Mouse (Mus musculus) forebrain, embryonic 10.5 days (tissue): ENCODE results near the gene Batf. TPM values are rescaled to one million over a fixed set of nuclear protein-coding genes. Genes with fewer than 3 reads are reported as not detected.
"Not testable (repeated sequence)": the region's sequence is repeated elsewhere in the genome, so short reads cannot be mapped to it uniquely, and the experiment has no call there.

Source experiments
- DNase-seq: peaks from one replicate; pipeline ENCODE4 v3.0.0-alpha.2; 2017; ENCODE audit warnings: low spot score; ENCODE audit errors: extremely low spot score
- H3K27ac ChIP-seq: fragments of 300-500 bp; sonication (generic); 2 replicates; pipeline ENCODE4 v1.5.1; 2016; ENCODE audit warnings: mild to moderate bottlenecking
- H3K27me3 ChIP-seq: fragments of 300-500 bp; sonication (generic); 2 replicates; pipeline ENCODE4 v1.6.1; 2016; ENCODE audit warnings: mild to moderate bottlenecking; ENCODE audit not compliant: poor library complexity, severe bottlenecking
- H3K36me3 ChIP-seq: fragments of 300-500 bp; sonication (generic); replicated peaks from 2 replicates; pipeline ENCODE4 v1.6.1; 2016; ENCODE audit warnings: mild to moderate bottlenecking, moderate library complexity
- H3K4me1 ChIP-seq: fragments of 300-500 bp; sonication (generic); 2 replicates; pipeline ENCODE4 v1.6.1; 2016
- H3K4me3 ChIP-seq: fragments of 300-500 bp; sonication (generic); 2 replicates; pipeline ENCODE4 v1.5.1; 2016; ENCODE audit warnings: mild to moderate bottlenecking, moderate library complexity
- H3K9me3 ChIP-seq: fragments of 300-500 bp; sonication (generic); 2 replicates; pipeline ENCODE4 v1.6.1; 2016; ENCODE audit warnings: mild to moderate bottlenecking, moderate library complexity
- WGBS: fragments of 180-500 bp; shearing (Covaris S2); methylation state at CpG from one replicate; pipeline ENCODE4 v1.1.7; 2016; 5-methylcytosine and 5-hydroxymethylcytosine counted together
- polyA plus RNA-seq: library from polyadenylated mRNA; unstranded; fragments of >200 nt; fragmentation: Nextera tagmentation; extraction: Ambion mirVana; gene quantifications from 2 replicates; pipeline ENCODE4 v1.2.1, GENCODE M21; 2016

Gene Batf
- polyA plus RNA-seq, 1 experiment from 2014 or later: 1.5 TPM

DNA sequence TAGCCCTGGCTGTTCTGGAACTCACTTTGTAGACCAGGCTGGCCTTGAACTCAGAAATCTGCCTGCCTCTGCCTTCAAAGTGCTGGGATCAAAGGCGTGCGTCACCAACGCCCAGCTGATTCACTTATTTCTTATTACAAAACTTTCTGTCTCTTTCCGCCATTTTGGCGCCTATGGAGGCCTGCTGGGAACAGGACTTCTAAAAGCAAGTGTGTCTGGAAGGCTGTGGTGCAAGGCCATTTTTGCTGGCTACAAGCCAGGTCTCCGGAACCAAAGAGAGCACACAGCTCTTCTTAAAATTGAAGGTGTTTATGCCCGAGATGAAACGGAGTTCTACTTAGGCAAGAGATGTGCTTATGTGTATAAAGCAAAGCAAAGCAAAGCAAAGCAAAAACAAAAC is 24.2 kb upstream of the Batf start:
- H3K9me3 ChIP-seq, H3K36me3 ChIP-seq, H3K4me1 ChIP-seq, DNase-seq, H3K4me3 ChIP-seq, H3K27ac ChIP-seq, H3K27me3 ChIP-seq: not testable (repeated sequence)
- WGBS: 90% methylated on average over 8 of the region's 8 CpGs

DNA sequence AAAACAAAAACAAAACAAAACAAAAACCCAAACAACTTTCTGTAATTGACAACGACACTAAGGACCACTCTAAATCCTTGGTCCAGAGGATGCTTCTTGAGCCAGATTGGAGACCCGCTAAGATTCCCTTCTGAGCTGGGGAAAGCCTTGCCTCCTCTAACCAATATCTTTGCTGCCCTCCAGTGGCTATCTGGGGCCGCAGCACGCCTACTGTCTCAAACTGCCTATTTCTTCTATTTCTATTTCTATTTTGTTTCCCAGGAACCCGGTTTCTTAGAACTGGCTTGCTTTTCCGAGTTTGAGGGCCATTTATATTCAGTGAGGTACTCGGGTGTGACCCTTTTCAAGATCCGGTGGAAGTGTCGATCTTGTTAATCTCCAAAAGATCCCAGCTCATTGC is 23.6 kb upstream of the Batf start:
- 21% methylated on average over 9 of the region's 9 CpGs for WGBS
- H3K36me3 ChIP-seq: no peaks in the 10 kb centered on the region
- no peak overlapping the region for H3K4me3 ChIP-seq

DNA sequence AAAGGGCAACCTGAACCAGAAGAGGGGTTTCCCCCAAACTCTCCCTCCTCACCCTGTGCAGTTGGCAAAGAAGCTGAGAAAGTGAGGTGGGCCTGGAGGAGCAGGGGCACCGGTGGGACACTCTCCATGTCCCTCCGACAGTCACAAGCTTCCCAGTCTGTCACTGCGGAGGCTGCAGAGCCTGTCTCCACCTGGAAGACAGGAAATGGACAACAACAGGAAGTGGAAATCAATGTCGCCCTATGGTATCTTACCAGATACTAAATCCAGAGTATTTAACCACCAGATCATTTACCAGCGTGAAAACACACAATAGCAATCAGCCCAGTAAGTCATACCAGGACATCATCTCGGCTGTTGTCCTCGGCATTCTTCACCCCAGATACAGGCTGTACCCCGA is 20.4 kb upstream of the Batf start:
- H3K4me1 ChIP-seq: 0 out of 2 replicates have a peak, but pooled peaks cover 3% of the 10 kb centered on the region
- no peak for DNase-seq
- H3K36me3 ChIP-seq: no peaks in the 10 kb centered on the region
- H3K4me3 ChIP-seq: no peak overlapping the region
- H3K27me3 ChIP-seq: no peaks in the 10 kb centered on the region
- 0 out of 2 replicates have a peak, but pooled peaks cover 4% of the 10 kb centered on the region for H3K9me3 ChIP-seq
- 87% methylated on average over 8 of the region's 8 CpGs for WGBS
- no peak overlapping the region for H3K27ac ChIP-seq

More for the DNA sequence above, 23.6 kb upstream of the Batf start:
- Histone ChIP-seq H3K27ac (no peak overlapping the region), H3K9me3 (no peaks in the 10 kb centered on the region), H3K4me1 (peaks cover 4% of the 10 kb centered on the region; the same call in 1 of the 2 replicates), H3K27me3 (no peaks in the 10 kb centered on the region)
- DNase-seq: peak; percentile 65

DNA sequence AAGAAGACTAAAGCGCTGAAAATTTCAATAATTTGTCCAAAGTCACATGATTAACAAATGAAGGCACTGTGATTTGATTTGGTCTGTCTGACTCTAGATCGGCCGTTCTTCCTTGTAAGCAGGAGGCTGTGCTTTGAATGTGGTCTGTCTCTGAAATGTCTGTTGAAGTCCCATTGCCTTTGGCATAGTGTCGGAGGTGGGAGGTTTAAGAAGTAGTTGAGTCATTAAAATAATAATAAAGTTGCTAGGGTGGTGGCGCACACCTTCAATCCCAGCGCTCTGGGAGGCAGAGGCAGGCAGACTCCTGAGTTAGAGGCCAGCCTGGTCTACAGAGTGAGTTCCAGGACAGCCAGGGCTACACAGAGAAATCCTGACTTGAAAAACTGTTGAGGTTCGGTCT is 19.4 kb upstream of the Batf start:
- Histone ChIP-seq H3K27me3 (no peaks in the 10 kb centered on the region), H3K4me3 (no peak overlapping the region), H3K36me3 (no peaks in the 10 kb centered on the region), H3K27ac (no peak overlapping the region), H3K4me1 (0 out of 2 replicates have a peak, but pooled peaks cover 3% of the 10 kb centered on the region), H3K9me3 (0 out of 2 replicates have a peak, but pooled peaks cover 5% of the 10 kb centered on the region)
- no peak for DNase-seq
- WGBS: 92% methylated on average over 7 of the region's 7 CpGs

DNA sequence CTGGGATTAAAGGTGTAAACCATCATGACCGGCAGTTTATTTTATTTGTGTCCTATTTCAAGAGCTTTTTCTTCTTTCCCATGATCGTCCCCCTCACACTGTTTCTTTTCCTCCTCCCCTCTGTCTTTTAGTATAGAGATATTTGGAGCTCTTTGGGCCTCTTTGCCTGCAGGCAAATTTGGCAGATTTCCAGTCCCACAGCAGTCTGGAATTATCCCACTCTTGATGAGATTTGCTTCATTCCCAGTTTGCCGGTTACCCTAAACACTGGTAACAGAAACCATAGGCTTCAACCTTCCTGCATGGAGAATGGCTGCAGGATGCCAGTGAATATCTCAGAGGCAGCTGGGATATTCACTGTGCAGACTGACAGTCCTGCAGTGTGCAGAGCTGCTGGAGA is 17.8 kb upstream of the Batf start:
- 0 out of 2 replicates have a peak, but pooled peaks cover 5% of the 10 kb centered on the region for H3K9me3 ChIP-seq
- H3K36me3 ChIP-seq: no peaks in the 10 kb centered on the region
- 0 out of 2 replicates have a peak, but pooled peaks cover 3% of the 10 kb centered on the region for H3K4me1 ChIP-seq
- H3K27me3 ChIP-seq: no peaks in the 10 kb centered on the region
- no peak overlapping the region for H3K27ac ChIP-seq
- WGBS: 81% methylated on average over 3 of the region's 3 CpGs
- no peak overlapping the region for H3K4me3 ChIP-seq
- no peak for DNase-seq

DNA sequence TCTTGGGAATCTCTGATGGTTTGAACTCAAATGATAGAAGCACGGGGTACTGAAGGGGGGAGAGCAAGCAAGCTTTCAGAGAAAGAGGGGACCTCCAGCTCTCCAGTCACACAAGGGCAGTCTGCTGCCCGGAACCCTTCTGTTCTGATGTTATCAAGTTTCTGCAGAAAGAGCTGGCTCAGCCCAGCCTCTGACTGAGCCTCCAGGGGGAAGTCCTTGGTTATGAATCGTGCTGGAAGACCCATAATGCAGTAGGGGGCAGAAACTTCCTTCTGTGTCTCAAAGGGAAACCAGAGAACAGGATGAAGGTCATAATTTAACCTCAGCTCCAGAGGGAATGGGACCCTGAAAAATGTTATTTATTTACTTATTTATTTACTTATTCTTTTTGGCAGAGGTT is 16.4 kb upstream of the Batf start:
- no peak overlapping the region for H3K27ac ChIP-seq
- DNase-seq: no peak
- no peaks in the 10 kb centered on the region for H3K36me3 ChIP-seq
- WGBS: 87% methylated on average over 3 of the region's 3 CpGs
- H3K9me3 ChIP-seq: 0 out of 2 replicates have a peak, but pooled peaks cover 5% of the 10 kb centered on the region
- 0 out of 2 replicates have a peak, but pooled peaks cover 3% of the 10 kb centered on the region for H3K4me1 ChIP-seq
- no peaks in the 10 kb centered on the region for H3K27me3 ChIP-seq
- no peak overlapping the region for H3K4me3 ChIP-seq

DNA sequence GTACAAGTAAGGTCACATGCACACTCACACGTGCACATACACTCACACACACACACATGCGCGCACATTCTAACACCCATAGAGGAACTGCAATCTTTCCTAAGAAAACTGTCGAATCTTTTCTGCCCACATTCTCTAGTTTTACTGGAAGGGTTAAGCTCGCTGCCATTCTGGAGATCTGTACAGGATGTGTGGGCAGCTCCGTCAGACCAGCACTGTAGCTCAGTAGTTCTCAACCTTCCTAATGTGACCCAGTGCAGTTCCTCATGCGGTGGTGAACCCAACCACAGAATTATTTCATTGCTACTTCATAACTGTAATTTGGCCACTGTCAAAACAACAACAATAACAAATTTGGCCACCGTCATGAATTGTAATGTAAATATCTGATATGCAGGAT is 12.6 kb upstream of the Batf start:
- Histone ChIP-seq H3K36me3 (no peaks in the 10 kb centered on the region), H3K4me3 (no peak overlapping the region), H3K27ac (no peak overlapping the region), H3K27me3 (no peaks in the 10 kb centered on the region), H3K4me1 (0 out of 2 replicates have a peak, but pooled peaks cover under 1% of the 10 kb centered on the region), H3K9me3 (peaks cover 5% of the 10 kb centered on the region; the same call in 1 of the 2 replicates)
- no peak for DNase-seq
- WGBS: 94% methylated on average over 8 of the region's 8 CpGs

DNA sequence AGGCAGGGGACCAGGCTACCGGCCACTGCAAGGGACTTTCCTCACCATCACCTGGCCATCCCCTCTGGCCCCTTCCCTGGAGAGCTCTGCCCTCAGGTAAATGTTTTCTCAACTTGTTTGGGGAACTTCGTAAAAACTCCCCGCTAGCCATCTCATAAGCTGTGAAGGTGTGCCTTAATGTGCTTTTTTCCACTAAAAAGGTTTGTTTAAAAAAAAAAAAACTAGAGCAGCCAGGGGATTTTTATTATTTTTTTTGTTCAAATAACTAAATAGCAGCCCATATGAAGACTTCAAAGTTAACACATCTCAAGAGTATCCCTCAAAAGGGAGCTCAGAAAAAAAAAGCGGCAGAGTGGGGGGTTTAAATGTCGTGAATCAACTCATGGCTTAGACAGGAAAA is 7.4 kb upstream of the Batf start:
- no peaks in the 10 kb centered on the region for H3K4me1 ChIP-seq
- DNase-seq: no peak
- H3K4me3 ChIP-seq: no peak overlapping the region
- no peak overlapping the region for H3K27ac ChIP-seq
- H3K9me3 ChIP-seq: no peaks in the 10 kb centered on the region; the same call in 1 of the 2 replicates
- no peaks in the 10 kb centered on the region for H3K36me3 ChIP-seq
- WGBS: 84% methylated on average over 5 of the region's 5 CpGs
- no peaks in the 10 kb centered on the region for H3K27me3 ChIP-seq

DNA sequence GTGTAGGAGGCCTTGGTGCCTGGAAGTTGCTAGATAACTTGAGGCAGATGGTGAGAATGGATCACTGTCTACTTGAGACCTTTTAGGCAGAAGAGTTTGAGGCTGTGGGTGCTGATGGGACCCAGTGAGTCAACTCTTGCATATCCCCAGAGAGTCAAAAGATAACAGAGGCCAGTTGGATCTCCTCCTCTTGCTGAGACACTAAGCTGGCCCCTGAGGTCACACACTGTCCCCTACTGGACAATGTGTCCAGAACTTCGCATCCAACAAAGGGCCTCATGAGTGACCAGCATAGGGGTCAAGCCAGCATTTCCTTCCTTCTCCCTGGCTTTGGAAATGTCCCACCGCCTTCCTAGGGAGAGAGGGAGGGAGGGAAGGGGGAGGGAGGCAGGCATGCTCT is 6.7 kb upstream of the Batf start:
- DNase-seq: no peak
- Histone ChIP-seq H3K4me1 (no peaks in the 10 kb centered on the region), H3K36me3 (no peaks in the 10 kb centered on the region), H3K27me3 (no peaks in the 10 kb centered on the region), H3K9me3 (no peaks in the 10 kb centered on the region; the same call in 1 of the 2 replicates), H3K4me3 (no peak overlapping the region), H3K27ac (no peak overlapping the region)
- WGBS: 40% methylated on average over 2 of the region's 2 CpGs

DNA sequence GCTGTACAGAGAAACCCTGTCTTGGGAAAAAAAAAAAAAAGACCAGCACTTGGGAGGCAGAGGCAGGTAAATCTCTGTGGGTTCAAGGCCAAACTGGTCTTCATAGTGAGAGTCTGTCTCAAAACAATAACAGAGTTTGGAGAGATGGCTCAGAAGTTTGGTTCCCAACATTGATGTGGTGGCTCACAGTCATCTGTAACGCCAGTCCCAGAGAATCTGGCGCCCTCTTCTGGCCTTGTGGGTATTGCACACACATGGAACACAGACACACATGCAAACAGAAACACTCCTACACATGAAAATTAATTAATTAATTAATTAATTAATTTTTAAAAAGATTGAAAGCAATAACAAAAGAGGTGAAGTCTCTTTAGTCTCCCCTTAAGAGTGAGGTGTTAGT is 4.1 kb upstream of the Batf start:
- DNase-seq: no peak
- peaks cover 10% of the 10 kb centered on the region; the same call in 1 of the 2 replicates for H3K27me3 ChIP-seq
- H3K4me1 ChIP-seq: peaks cover 7% of the 10 kb centered on the region
- WGBS: 42% methylated on average over 2 of the region's 2 CpGs
- H3K9me3 ChIP-seq: no peaks in the 10 kb centered on the region; the same call in 1 of the 2 replicates
- H3K36me3 ChIP-seq: no peaks in the 10 kb centered on the region
- H3K4me3 ChIP-seq: no peak overlapping the region
- no peak overlapping the region for H3K27ac ChIP-seq

DNA sequence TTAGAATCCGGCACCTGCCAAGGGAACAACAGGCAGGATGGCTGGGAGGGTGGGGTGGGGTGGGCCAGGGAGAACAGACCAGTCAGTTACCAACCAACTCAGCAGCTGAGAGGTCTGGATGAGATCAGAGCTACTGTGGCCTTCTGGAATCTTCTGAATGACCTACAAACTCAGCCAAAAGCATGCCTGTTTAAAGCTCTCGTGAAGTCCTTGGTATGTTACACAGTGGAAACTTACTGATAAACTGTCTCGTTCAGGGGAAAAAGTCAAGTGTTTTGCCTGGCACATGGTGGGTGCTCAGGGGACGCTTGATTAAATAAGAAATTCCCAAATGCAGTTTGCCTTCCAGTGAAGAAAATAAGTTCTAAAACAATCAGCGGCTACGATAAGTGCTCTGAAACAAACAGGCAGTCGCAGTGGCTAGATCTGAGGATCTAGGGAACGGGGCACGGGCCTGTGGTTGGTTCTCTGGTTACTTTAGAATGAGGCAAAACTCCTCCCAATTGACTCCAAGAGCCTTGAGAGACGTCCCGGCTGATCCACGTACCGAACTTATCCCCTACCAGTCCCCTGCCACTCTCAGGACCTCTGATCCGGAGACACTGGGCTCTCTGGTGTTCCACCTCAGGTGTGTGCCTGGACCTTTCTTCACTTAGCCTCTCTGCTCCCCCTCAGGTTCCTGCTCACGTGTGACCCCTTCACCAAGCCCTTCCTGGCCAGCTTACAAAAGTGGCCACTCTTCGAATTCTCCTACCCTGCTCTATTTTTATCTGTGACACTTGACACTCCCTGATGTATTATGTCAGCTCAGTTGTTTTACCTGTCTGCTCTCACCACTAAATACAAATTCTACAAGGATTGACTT is 1.8 kb upstream of the Batf start:
- H3K9me3 ChIP-seq: no peaks in the 10 kb centered on the region
- peaks cover 7% of the 10 kb centered on the region for H3K4me1 ChIP-seq
- no peaks in the 10 kb centered on the region for H3K36me3 ChIP-seq
- WGBS: 85% methylated on average over 16 of the region's 16 CpGs
- no peak overlapping the region for H3K27ac ChIP-seq
- DNase-seq: no peak
- H3K4me3 ChIP-seq: no peak overlapping the region
- peaks cover 10% of the 10 kb centered on the region; the same call in 1 of the 2 replicates for H3K27me3 ChIP-seq

DNA sequence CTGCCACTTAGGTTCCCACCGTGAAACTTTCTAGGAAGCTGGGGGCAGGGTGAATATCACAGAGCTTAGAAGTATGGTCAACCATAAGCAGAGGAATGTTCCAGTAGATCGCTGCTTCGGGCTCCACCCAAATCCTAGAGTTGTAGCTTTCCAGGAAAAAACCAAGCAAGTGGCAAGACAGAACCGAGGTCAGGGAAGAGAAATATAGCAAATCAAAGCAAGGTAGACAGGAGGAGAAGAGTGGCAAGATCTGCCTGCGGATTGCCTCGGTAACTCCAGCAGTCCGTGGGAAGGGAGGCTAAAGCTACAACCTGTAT is 706 bp downstream of the Batf start:
- DNase-seq: no peak
- Histone ChIP-seq H3K27me3 (peaks cover 10% of the 10 kb centered on the region; the same call in 1 of the 2 replicates), H3K4me1 (peaks cover 7% of the 10 kb centered on the region), H3K4me3 (no peak overlapping the region), H3K9me3 (no peaks in the 10 kb centered on the region), H3K36me3 (no peaks in the 10 kb centered on the region), H3K27ac (no peak overlapping the region)
- WGBS: 83% methylated on average over 7 of the region's 7 CpGs

DNA sequence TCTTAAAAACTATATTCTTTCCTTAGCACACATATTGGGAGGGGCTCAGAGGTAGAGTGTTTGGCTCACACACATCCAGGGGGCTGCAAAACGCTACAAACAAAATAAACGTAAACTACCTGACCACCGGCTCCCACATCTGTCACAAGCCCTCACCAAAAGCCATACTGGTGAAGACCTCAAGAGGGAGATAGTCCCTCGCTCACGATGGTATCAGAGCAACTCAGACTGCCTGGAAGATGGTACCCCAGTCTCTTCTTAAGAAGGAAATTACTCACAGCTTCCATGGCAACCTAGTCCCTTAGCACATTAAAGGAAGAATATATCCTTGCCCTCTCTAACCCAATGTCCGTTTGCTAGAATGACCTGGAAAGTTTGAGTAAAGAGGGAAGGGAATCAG is 1.4 kb downstream of the Batf start:
- DNase-seq: no peak
- Histone ChIP-seq H3K36me3 (no peaks in the 10 kb centered on the region), H3K4me3 (no peak overlapping the region), H3K9me3 (no peaks in the 10 kb centered on the region), H3K27me3 (peaks cover 10% of the 10 kb centered on the region; the same call in 1 of the 2 replicates), H3K4me1 (peaks cover 7% of the 10 kb centered on the region), H3K27ac (no peak overlapping the region)
- 77% methylated on average over 6 of the region's 6 CpGs for WGBS
